Mouse (Mus musculus) embryonic fibroblast, embryonic 13.5 days (primary cell): ENCODE results near the gene Rhox11.

Source experiments
- CTCF ChIP-seq: IDR thresholded peaks from 2 replicates; pipeline ENCODE4 v1.5.1; 2011; ENCODE audit warnings: mild to moderate bottlenecking, control low read depth, low read length, moderate library complexity, borderline replicate concordance; ENCODE audit not compliant: insufficient read depth
- POLR2A ChIP-seq: IDR thresholded peaks from 2 replicates; pipeline ENCODE4 v1.6.1; 2011; ENCODE audit warnings: low read depth, mild to moderate bottlenecking, control low read depth, low read length, moderate library complexity

DNA sequence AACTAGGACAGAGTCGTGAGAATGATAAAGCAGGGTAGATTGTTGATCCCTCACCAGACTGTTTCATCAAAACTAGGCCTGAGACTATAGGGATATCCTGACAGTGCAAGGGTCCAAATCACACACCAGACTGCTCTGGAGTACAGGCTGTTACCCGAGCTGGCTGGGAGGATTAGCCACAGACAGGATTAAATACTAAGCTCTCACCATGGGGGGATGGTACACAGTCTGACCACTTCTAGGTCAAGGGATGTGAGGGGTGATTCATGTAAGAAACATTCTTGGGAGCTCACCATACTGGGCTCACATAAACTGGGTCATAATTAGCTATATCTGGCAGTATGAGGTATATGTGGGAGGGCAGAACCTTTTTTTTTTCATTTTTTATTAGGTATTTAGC is 51.1 kb downstream of the Rhox11 start:
- TF ChIP-seq CTCF (no peak), POLR2A (no peak)
